Mouse (Mus musculus) small intestine, adult 2 months (tissue): ENCODE measurements at regions not wholly inside any gene's neighbourhood (a gene's known extent, or its start where the extent isn't known, plus 50 kb on each side); places are given as distances from the start of the nearest gene placed in this dataset.

Source experiments
- CTCF ChIP-seq: fragments of 200-500 bp; IDR thresholded peaks from 2 replicates; pipeline ENCODE4 v1.5.1; 2012; ENCODE audit warnings: low read depth, mild to moderate bottlenecking, control low read depth, inconsistent platforms, low read length, moderate library complexity, mixed read lengths; ENCODE audit not compliant: insufficient replicate concordance, insufficient read length; ENCODE audit errors: extremely low read depth
- POLR2A ChIP-seq: fragments of 200-500 bp; IDR thresholded peaks from 2 replicates; pipeline ENCODE4 v1.6.1; 2012; ENCODE audit warnings: low read depth, mild to moderate bottlenecking, control low read depth, inconsistent platforms, low read length, moderate library complexity

DNA sequence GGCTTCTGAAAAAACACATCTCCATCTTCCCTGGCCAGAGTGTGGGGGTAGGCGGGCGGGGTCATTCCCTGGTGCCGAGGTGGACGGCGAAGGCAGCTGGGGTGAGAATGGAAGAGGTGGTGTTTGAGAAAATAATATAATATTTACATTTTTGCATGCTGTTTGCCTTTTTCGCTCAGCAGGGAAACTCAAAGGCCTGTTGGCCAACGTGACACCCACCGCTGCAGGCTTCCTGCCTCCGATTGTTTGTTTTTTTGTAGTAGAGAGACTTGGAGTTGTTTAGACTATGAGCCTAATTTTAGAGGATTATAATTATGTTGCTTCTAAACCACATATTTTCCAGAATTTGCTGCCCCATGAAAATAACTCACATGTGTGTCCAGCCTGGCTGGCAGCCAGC lies 147.2 kb upstream of the Irx3 start:
- no peak for TF ChIP-seq CTCF
- TF ChIP-seq POLR2A: no peak
